Comparison of ENCODE assay signal across 12 mouse cellular contexts in genomic region chr11:43566696-43567095, GRCm38 (mm10). TPM values are rescaled to one million over a fixed set of nuclear protein-coding genes. Genes with fewer than 3 reads are reported as not detected.
DNase-seq lines count a peak whose midpoint lies in the region; ATAC-seq and TF ChIP-seq lines count a peak whose summit lies in the region.
"Had no signal": no experiment of that assay in that cellular context is flagged by ENCODE, and none has a peak within 500 bp of the region (broad histone marks: within the 10 kb centered on the region; RNA-seq: fewer than 3 reads in every experiment).

No protein-coding gene starts in this region.

- no peak overlapping the region for H3K4me2 ChIP-seq in heart, embryonic 13.5 days
- H3K4me2 ChIP-seq in lung, embryonic 16.5 days (ENCODE audit: low read depth, low read length) = no peak overlapping the region
- no peak overlapping the region for H3K4me2 ChIP-seq in hindbrain, embryonic 13.5 days
- no peak overlapping the region for H3K4me2 ChIP-seq in midbrain, embryonic 15.5 days
- H3K4me2 ChIP-seq in liver, postnatal 0 days (ENCODE audit: low read depth, low read length) = no peak overlapping the region

- no peak for TF ChIP-seq EP300 in heart, adult 2 months (IDR thresholded peaks at IDR 0.05; ENCODE audit: insufficient read depth, low read depth, low read length)
- no peak for TF ChIP-seq EP300 in liver, postnatal 0 days (IDR thresholded peaks at IDR 0.05; ENCODE audit: low read depth)

- H3K9me3 ChIP-seq in heart, embryonic 13.5 days = no peaks in the 10 kb centered on the region
- no peaks in the 10 kb centered on the region for H3K9me3 ChIP-seq in lung, embryonic 16.5 days (ENCODE audit: control insufficient read depth, low read length)
- H3K9me3 ChIP-seq in hindbrain, embryonic 13.5 days = no peaks in the 10 kb centered on the region
- no peaks in the 10 kb centered on the region for H3K9me3 ChIP-seq in midbrain, embryonic 15.5 days
- no peaks in the 10 kb centered on the region for H3K9me3 ChIP-seq in liver, postnatal 0 days (ENCODE audit: low read length)
- H3K9me3 ChIP-seq: megakaryocyte, embryonic 14.5 days had no signal

- H3K27me3 ChIP-seq in heart, embryonic 13.5 days (replicated peaks) = no peaks in the 10 kb centered on the region
- no peaks in the 10 kb centered on the region for H3K27me3 ChIP-seq in heart, adult 2 months (ENCODE audit: control insufficient read depth, insufficient read depth, low read length)
- no peaks in the 10 kb centered on the region for H3K27me3 ChIP-seq in lung, embryonic 16.5 days (ENCODE audit: control insufficient read depth, insufficient read depth, low read depth, low read length)
- no peaks in the 10 kb centered on the region for H3K27me3 ChIP-seq in hindbrain, embryonic 13.5 days
- no peaks in the 10 kb centered on the region for H3K27me3 ChIP-seq in midbrain, embryonic 15.5 days (replicated peaks)
- H3K27me3 ChIP-seq in liver, postnatal 0 days (ENCODE audit: insufficient read depth, low read length) = no peaks in the 10 kb centered on the region
- H3K27me3 ChIP-seq: megakaryocyte, embryonic 14.5 days had no signal

- TF ChIP-seq CTCF in heart, adult 2 months (IDR thresholded peaks at IDR 0.05) = no peak
- TF ChIP-seq CTCF in liver, postnatal 0 days (IDR thresholded peaks at IDR 0.05; ENCODE audit: low read depth) = no peak

- ATAC-seq in heart, embryonic 13.5 days (ENCODE audit: extremely low read depth, insufficient number of reproducible peaks, low FRiP score, low TSS enrichment) = no peak
- no peak for ATAC-seq in lung, embryonic 16.5 days (ENCODE audit: low read depth)
- ATAC-seq in hindbrain, embryonic 13.5 days (ENCODE audit: low FRiP score) = no peak
- ATAC-seq in midbrain, embryonic 15.5 days (replicated peaks) = no peak
- ATAC-seq in liver, postnatal 0 days = no peak

- peaks cover 95% of the 10 kb centered on the region for H3K4me1 ChIP-seq in heart, embryonic 13.5 days
- peaks cover 16% of the 10 kb centered on the region for H3K4me1 ChIP-seq in heart, adult 2 months (ENCODE audit: control insufficient read depth, insufficient read depth, low read length)
- peaks cover 44% of the 10 kb centered on the region for H3K4me1 ChIP-seq in lung, embryonic 16.5 days (replicated peaks; ENCODE audit: control insufficient read depth, insufficient read depth, low read length)
- H3K4me1 ChIP-seq in hindbrain, embryonic 13.5 days (replicated peaks) = peaks cover 61% of the 10 kb centered on the region
- peaks cover 23% of the 10 kb centered on the region for H3K4me1 ChIP-seq in midbrain, embryonic 15.5 days
- no peaks in the 10 kb centered on the region for H3K4me1 ChIP-seq in liver, postnatal 0 days (ENCODE audit: insufficient read depth)

- no peak overlapping the region for H3K4me3 ChIP-seq in heart, embryonic 13.5 days
- H3K4me3 ChIP-seq in heart, adult 2 months = no peak overlapping the region
- H3K4me3 ChIP-seq in lung, embryonic 16.5 days (ENCODE audit: low read length) = no peak overlapping the region
- H3K4me3 ChIP-seq in hindbrain, embryonic 13.5 days = no peak overlapping the region
- no peak overlapping the region for H3K4me3 ChIP-seq in midbrain, embryonic 15.5 days
- H3K4me3 ChIP-seq in liver, postnatal 0 days (ENCODE audit: low read depth, low read length) = no peak overlapping the region
- H3K4me3 ChIP-seq: megakaryocyte, embryonic 14.5 days had no signal

- H3K36me3 ChIP-seq in heart, embryonic 13.5 days = peaks cover 16% of the 10 kb centered on the region
- no peaks in the 10 kb centered on the region for H3K36me3 ChIP-seq in heart, adult 2 months (ENCODE audit: control insufficient read depth, insufficient read depth, low read length)
- no peaks in the 10 kb centered on the region for H3K36me3 ChIP-seq in lung, embryonic 16.5 days (ENCODE audit: control insufficient read depth, insufficient read depth, low read length)
- no peaks in the 10 kb centered on the region for H3K36me3 ChIP-seq in hindbrain, embryonic 13.5 days
- H3K36me3 ChIP-seq in midbrain, embryonic 15.5 days (replicated peaks) = no peaks in the 10 kb centered on the region
- H3K36me3 ChIP-seq in liver, postnatal 0 days (replicated peaks; ENCODE audit: insufficient read depth, low read length) = no peaks in the 10 kb centered on the region

- peak overlapping the region; percentile 87 for H3K27ac ChIP-seq in heart, embryonic 13.5 days (replicated peaks)
- no peak overlapping the region for H3K27ac ChIP-seq in heart, adult 2 months
- H3K27ac ChIP-seq in lung, embryonic 16.5 days (ENCODE audit: low read length) = peak overlapping the region; percentile 29
- peak overlapping the region; percentile 55 for H3K27ac ChIP-seq in hindbrain, embryonic 13.5 days
- H3K27ac ChIP-seq in midbrain, embryonic 15.5 days = peak overlapping the region; percentile 58
- no peak overlapping the region for H3K27ac ChIP-seq in liver, postnatal 0 days (ENCODE audit: low read depth)

- no peak for TF ChIP-seq POLR2A in heart, adult 2 months (IDR thresholded peaks at IDR 0.05; ENCODE audit: insufficient read depth, low read depth, low read length)

- no peak for DNase-seq in heart, adult 2 months
- no peak for DNase-seq in lung, postnatal 14 days
- DNase-seq in liver, postnatal 0 days = no peak
- DNase-seq in thymus, postnatal 4 days = no peak
- DNase-seq: kidney, postnatal 14 days had no signal

- H3K79me2 ChIP-seq in heart, adult 2 months (replicated peaks; ENCODE audit: control insufficient read depth, insufficient read depth, low read length) = no peaks in the 10 kb centered on the region

- intact Hi-C loops in heart, adult 2 months (cut with DNase I) = no loop called here

- H3K9ac ChIP-seq in heart, embryonic 13.5 days = peak overlapping the region; percentile 61
- H3K9ac ChIP-seq in heart, adult 2 months (ENCODE audit: low read depth, low read length) = no peak overlapping the region
- no peak overlapping the region for H3K9ac ChIP-seq in lung, embryonic 16.5 days (ENCODE audit: low read length)
- H3K9ac ChIP-seq in hindbrain, embryonic 13.5 days = no peak overlapping the region
- H3K9ac ChIP-seq in midbrain, embryonic 15.5 days = no peak overlapping the region
- H3K9ac ChIP-seq in liver, postnatal 0 days (replicated peaks) = no peak overlapping the region

- 29% methylated on average over 5 of the region's 5 CpGs for WGBS in heart, embryonic 13.5 days
- 32% methylated on average over 5 of the region's 5 CpGs for WGBS in heart, adult 2 months
- WGBS in lung, embryonic 16.5 days = 60% methylated on average over 5 of the region's 5 CpGs
- WGBS in hindbrain, embryonic 13.5 days = 88% methylated on average over 5 of the region's 5 CpGs
- 50% methylated on average over 5 of the region's 5 CpGs for WGBS in midbrain, embryonic 15.5 days
- 69% methylated on average over 5 of the region's 5 CpGs for WGBS in liver, postnatal 0 days (ENCODE audit: insufficient replicate concordance)

RNA-seq across cellular contexts. Expression of gene 4933415A04Rik, which starts 20.1 kb away (rescaled TPM):
- 4.7 and 5.0 TPM in 2 replicates for polyA plus RNA-seq in heart, embryonic 13.5 days (2015; fragmentation: Nextera tagmentation; extraction: Ambion mirVana)
- under 1 TPM; 0.26 to 0.68 TPM for total RNA-seq in heart, adult 2 months (2021)
- 0.23 and 0.29 TPM in 2 replicates for polyA plus RNA-seq in heart, adult 2 months (2012; rRNA removed)
- 5.1 and 6.1 TPM in 2 replicates for polyA plus RNA-seq in lung, embryonic 16.5 days (2015; fragmentation: Nextera tagmentation; extraction: Ambion mirVana)
- polyA plus RNA-seq in hindbrain, embryonic 13.5 days (2015; fragmentation: Nextera tagmentation; extraction: Ambion mirVana) = 6.1 and 7.2 TPM in 2 replicates
- polyA plus RNA-seq in midbrain, embryonic 15.5 days (2015; fragmentation: Nextera tagmentation; extraction: Ambion mirVana) = 4.1 and 4.2 TPM in 2 replicates
- 0.51 and 0.72 TPM in 2 replicates for polyA plus RNA-seq in liver, postnatal 0 days (2015; fragmentation: Nextera tagmentation; extraction: Ambion mirVana)
- total RNA-seq: common myeloid progenitor, adult 5-6 weeks had no signal

RNA-seq across cellular contexts. Expression of gene Fabp6, which starts 34.6 kb away (rescaled TPM):
- polyA plus RNA-seq in heart, embryonic 13.5 days (2015; fragmentation: Nextera tagmentation; extraction: Ambion mirVana) = not detected in 2 replicates
- not detected for total RNA-seq in heart, adult 2 months (2021)
- not detected in 2 replicates for polyA plus RNA-seq in heart, adult 2 months (2012; rRNA removed)
- polyA plus RNA-seq in lung, embryonic 16.5 days (2015; fragmentation: Nextera tagmentation; extraction: Ambion mirVana) = 3.2 TPM in 1 of 2 replicates, not detected in the other
- not detected in 2 replicates for polyA plus RNA-seq in hindbrain, embryonic 13.5 days (2015; fragmentation: Nextera tagmentation; extraction: Ambion mirVana)
- polyA plus RNA-seq in midbrain, embryonic 15.5 days (2015; fragmentation: Nextera tagmentation; extraction: Ambion mirVana) = not detected in 2 replicates
- polyA plus RNA-seq in liver, postnatal 0 days (2015; fragmentation: Nextera tagmentation; extraction: Ambion mirVana) = not detected in 2 replicates
- total RNA-seq: common myeloid progenitor, adult 5-6 weeks; left cerebral cortex, postnatal 36 days had no signal

RNA-seq across cellular contexts. Expression of gene Ccnjl, which starts 38.1 kb away (rescaled TPM):
- 15.7 and 20.7 TPM in 2 replicates for polyA plus RNA-seq in heart, embryonic 13.5 days (2015; fragmentation: Nextera tagmentation; extraction: Ambion mirVana)
- 1 to 10 TPM; 2.1 to 3.0 TPM for total RNA-seq in heart, adult 2 months (2021)
- 2.0 and 2.9 TPM in 2 replicates for polyA plus RNA-seq in heart, adult 2 months (2012; rRNA removed)
- polyA plus RNA-seq in lung, embryonic 16.5 days (2015; fragmentation: Nextera tagmentation; extraction: Ambion mirVana) = 19.6 and 20.0 TPM in 2 replicates
- 18.5 and 20.8 TPM in 2 replicates for polyA plus RNA-seq in hindbrain, embryonic 13.5 days (2015; fragmentation: Nextera tagmentation; extraction: Ambion mirVana)
- polyA plus RNA-seq in midbrain, embryonic 15.5 days (2015; fragmentation: Nextera tagmentation; extraction: Ambion mirVana) = 13.7 and 15.3 TPM in 2 replicates
- polyA plus RNA-seq in liver, postnatal 0 days (2015; fragmentation: Nextera tagmentation; extraction: Ambion mirVana) = 1.5 and 2.1 TPM in 2 replicates

Comparison
In these comparisons a context has a peak if more than half of its experiments do, and no peak if none do; other contexts are left out.
1. H3K27ac ChIP-seq: peak in heart, embryonic 13.5 days (single experiment), lung, embryonic 16.5 days (single experiment), hindbrain, embryonic 13.5 days (single experiment) and midbrain, embryonic 15.5 days (single experiment); none in heart, adult 2 months (single experiment) and liver, postnatal 0 days (single experiment).